14 mouse cellular contexts compared by ENCODE assay signal in the genomic region with DNA sequence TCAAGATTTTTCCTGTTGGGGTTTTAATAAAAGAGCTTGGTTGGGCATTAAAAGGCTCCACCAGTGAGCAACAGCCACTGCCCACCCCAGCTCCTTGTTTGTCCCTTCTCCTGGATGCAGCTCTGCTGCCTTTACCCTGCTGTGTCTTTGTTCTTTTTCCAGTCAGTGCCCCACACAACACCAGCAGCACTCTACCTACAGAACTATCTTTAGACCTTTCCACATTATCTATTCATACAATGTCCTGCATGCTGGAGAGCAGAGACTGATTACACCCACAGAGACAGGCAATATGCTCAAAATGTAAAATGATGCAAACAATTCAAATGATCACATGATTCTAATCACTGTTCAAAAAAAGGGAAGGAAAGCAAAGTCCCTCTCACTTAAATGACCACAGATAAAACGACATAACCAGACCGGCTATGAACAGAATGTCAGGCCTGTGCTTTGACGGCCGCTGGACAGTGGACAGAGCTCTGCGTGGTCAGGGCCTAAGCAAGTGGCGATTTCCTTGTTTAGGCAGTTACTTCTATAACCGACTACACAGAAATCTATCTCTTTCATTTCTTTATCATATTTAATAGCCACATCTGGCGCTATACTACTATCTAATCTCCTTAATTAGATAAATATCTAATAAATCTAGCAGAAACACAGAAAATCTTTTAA. TPM values are rescaled to one million over a fixed set of nuclear protein-coding genes. Genes with fewer than 3 reads are reported as not detected.
DNase-seq lines count a peak whose midpoint lies in the region; ATAC-seq and TF ChIP-seq lines count a peak whose summit lies in the region.
"Had no signal": no experiment of that assay in that cellular context is flagged by ENCODE, and none has a peak within 500 bp of the region (broad histone marks: within the 10 kb centered on the region; RNA-seq: fewer than 3 reads in every experiment).

No protein-coding gene starts in this region.

- H3K27me3 ChIP-seq in forebrain, embryonic 14.5 days (replicated peaks; ENCODE audit: control insufficient read depth, insufficient read depth, low read length), result no peaks in the 10 kb centered on the region
- H3K27me3 ChIP-seq in midbrain, embryonic 14.5 days (ENCODE audit: control insufficient read depth, insufficient read depth, low read length), result no peaks in the 10 kb centered on the region
- no peaks in the 10 kb centered on the region for H3K27me3 ChIP-seq in kidney, embryonic 15.5 days
- H3K27me3 ChIP-seq: liver, embryonic 15.5 days; neural tube, embryonic 12.5 days had no signal

- intact Hi-C loops in heart, postnatal 14 days (cut with DNase I), result no loop called here

- peaks cover 20% of the 10 kb centered on the region for H3K4me1 ChIP-seq in forebrain, embryonic 14.5 days (ENCODE audit: control insufficient read depth, insufficient read depth, low read length)
- peaks cover 8% of the 10 kb centered on the region for H3K4me1 ChIP-seq in midbrain, embryonic 14.5 days (ENCODE audit: control insufficient read depth, insufficient read depth, low read length)
- no peaks in the 10 kb centered on the region for H3K4me1 ChIP-seq in kidney, embryonic 15.5 days
- H3K4me1 ChIP-seq: neural tube, embryonic 12.5 days had no signal

- H3K9me3 ChIP-seq in forebrain, embryonic 14.5 days (replicated peaks; ENCODE audit: control insufficient read depth, low read length), result no peaks in the 10 kb centered on the region
- H3K9me3 ChIP-seq in midbrain, embryonic 14.5 days (ENCODE audit: control insufficient read depth, low read length), result no peaks in the 10 kb centered on the region
- H3K9me3 ChIP-seq in kidney, embryonic 15.5 days (replicated peaks), result no peaks in the 10 kb centered on the region
- H3K9me3 ChIP-seq: liver, embryonic 15.5 days; neural tube, embryonic 12.5 days had no signal

- no peak overlapping the region; the same call in 1 of the 2 replicates for H3K9ac ChIP-seq in forebrain, embryonic 14.5 days (ENCODE audit: low read length)
- H3K9ac ChIP-seq in midbrain, embryonic 14.5 days (replicated peaks; ENCODE audit: low read length), result no peak overlapping the region
- H3K9ac ChIP-seq in kidney, embryonic 15.5 days, result no peak overlapping the region
- H3K9ac ChIP-seq: liver, embryonic 15.5 days; neural tube, embryonic 12.5 days had no signal

- ATAC-seq in forebrain, embryonic 14.5 days, result 0 out of 2 replicates have a peak, but pooled peaks have one; percentile 26
- ATAC-seq in midbrain, embryonic 14.5 days (ENCODE audit: low FRiP score, low TSS enrichment), result no peak
- ATAC-seq in kidney, embryonic 15.5 days (replicated peaks; ENCODE audit: low FRiP score), result no peak
- ATAC-seq: intestine, embryonic 16.5 days had no signal

- TF ChIP-seq CTCF in layer of hippocampus, adult 2 months (conservative IDR thresholded peaks at IDR 0.05), result no peak

- H3K27ac ChIP-seq in layer of hippocampus, adult 2 months, result peak overlapping the region; percentile 43
- H3K27ac ChIP-seq in forebrain, embryonic 14.5 days (ENCODE audit: low read depth, low read length), result no peak overlapping the region; the same call in 1 of the 2 replicates
- peak overlapping the region; percentile 62; the same call in 1 of the 2 replicates for H3K27ac ChIP-seq in midbrain, embryonic 14.5 days (replicated peaks; ENCODE audit: low read depth, low read length)
- no peak overlapping the region for H3K27ac ChIP-seq in kidney, embryonic 15.5 days
- H3K27ac ChIP-seq: liver, embryonic 15.5 days; neural tube, embryonic 12.5 days had no signal

- no peaks in the 10 kb centered on the region for H3K36me3 ChIP-seq in forebrain, embryonic 14.5 days (ENCODE audit: control insufficient read depth, insufficient read depth, low read length)
- H3K36me3 ChIP-seq in midbrain, embryonic 14.5 days (ENCODE audit: control insufficient read depth, insufficient read depth, low read length), result no peaks in the 10 kb centered on the region
- H3K36me3 ChIP-seq in kidney, embryonic 15.5 days, result peaks cover 4% of the 10 kb centered on the region; the same call in 1 of the 2 replicates
- H3K36me3 ChIP-seq: neural tube, embryonic 12.5 days had no signal

- 52% methylated on average over 8 of the region's 8 CpGs for WGBS in forebrain, embryonic 14.5 days
- WGBS in midbrain, embryonic 14.5 days, result 44% methylated on average over 8 of the region's 8 CpGs
- 76% methylated on average over 8 of the region's 8 CpGs for WGBS in kidney, embryonic 15.5 days

- H3K4me3 ChIP-seq in layer of hippocampus, adult 2 months, result no peak overlapping the region
- no peak overlapping the region for H3K4me3 ChIP-seq in forebrain, embryonic 14.5 days (ENCODE audit: low read depth, low read length)
- no peak overlapping the region for H3K4me3 ChIP-seq in midbrain, embryonic 14.5 days (replicated peaks; ENCODE audit: low read depth, low read length)
- no peak overlapping the region for H3K4me3 ChIP-seq in kidney, embryonic 15.5 days (replicated peaks)
- H3K4me3 ChIP-seq: liver, embryonic 15.5 days; neural tube, embryonic 12.5 days had no signal

- DNase-seq in heart, adult 11 months, result peak; percentile 78
- DNase-seq in heart, postnatal 14 days, result no peak
- DNase-seq in layer of hippocampus, adult 2 months (ENCODE audit: low spot score in 2 of 2), result no peak
- no peak for DNase-seq in layer of hippocampus, adult 9-11 months
- peak; percentile 16 for DNase-seq in forebrain, embryonic 14.5 days (ENCODE audit: low spot score)
- peak; percentile 26 for DNase-seq in midbrain, embryonic 14.5 days
- no peak for DNase-seq in embryo, embryonic 9.5 days (ENCODE audit: extremely low spot score)
- DNase-seq: kidney, postnatal 36 days; lung, postnatal 4 days; thymus, postnatal 25 days had no signal

- no peak overlapping the region for H3K4me2 ChIP-seq in forebrain, embryonic 14.5 days (ENCODE audit: low read length)
- no peak overlapping the region for H3K4me2 ChIP-seq in midbrain, embryonic 14.5 days (ENCODE audit: low read length)
- no peak overlapping the region for H3K4me2 ChIP-seq in kidney, embryonic 15.5 days
- H3K4me2 ChIP-seq: liver, embryonic 15.5 days; neural tube, embryonic 12.5 days had no signal

RNA-seq across cellular contexts. Expression of a gene that starts 35.3 kb away (rescaled TPM):
- 1 to 10 TPM; 5.1 to 8.1 TPM for total RNA-seq in heart, postnatal 14 days (2021)
- total RNA-seq in layer of hippocampus, adult 2 months (2021), result 10 to 100 TPM; 13.3 TPM
- polyA plus RNA-seq in forebrain, embryonic 14.5 days (2014; fragmentation: Nextera tagmentation; extraction: Ambion mirVana), result 23.6 and 26.9 TPM in 2 replicates
- polyA plus RNA-seq in midbrain, embryonic 14.5 days (2014; fragmentation: Nextera tagmentation; extraction: Ambion mirVana), result 28.7 and 33.3 TPM in 2 replicates
- polyA plus RNA-seq in kidney, embryonic 15.5 days (2015; fragmentation: Nextera tagmentation; extraction: Ambion mirVana), result 33.2 and 35.8 TPM in 2 replicates

RNA-seq across cellular contexts. Expression of a gene that starts 35.5 kb away (rescaled TPM):
- total RNA-seq in heart, postnatal 14 days (2021), result 1 to 10 TPM; 5.6 to 5.9 TPM
- 10 to 100 TPM; 15.7 to 16.6 TPM for total RNA-seq in layer of hippocampus, adult 2 months (2021)
- 15.7 and 19.1 TPM in 2 replicates for polyA plus RNA-seq in forebrain, embryonic 14.5 days (2014; fragmentation: Nextera tagmentation; extraction: Ambion mirVana)
- polyA plus RNA-seq in midbrain, embryonic 14.5 days (2014; fragmentation: Nextera tagmentation; extraction: Ambion mirVana), result 9.6 and 13.8 TPM in 2 replicates
- polyA plus RNA-seq in kidney, embryonic 15.5 days (2015; fragmentation: Nextera tagmentation; extraction: Ambion mirVana), result 17.5 and 19.5 TPM in 2 replicates

Comparison
In these comparisons a context has a peak if more than half of its experiments do, and no peak if none do; other contexts are left out.
1. DNase-seq: peak in heart, adult 11 months (single experiment), forebrain, embryonic 14.5 days (single experiment) and midbrain, embryonic 14.5 days (single experiment); none in heart, postnatal 14 days (0 of 2), layer of hippocampus, adult 2 months (0 of 2), layer of hippocampus, adult 9-11 months (single experiment) and embryo, embryonic 9.5 days (single experiment).
2. H3K27ac ChIP-seq: peak in layer of hippocampus, adult 2 months (single experiment) and midbrain, embryonic 14.5 days (single experiment); none in forebrain, embryonic 14.5 days (single experiment) and kidney, embryonic 15.5 days (single experiment).